Mouse (Mus musculus) cerebellum, adult 2 months (tissue): ENCODE measurements at regions not wholly inside any gene's neighbourhood (a gene's known extent, or its start where the extent isn't known, plus 50 kb on each side); places are given as distances from the start of the nearest gene placed in this dataset.

Source experiments
- CTCF ChIP-seq: fragments of 200-500 bp; IDR thresholded peaks from 2 replicates; pipeline ENCODE4 v1.5.1; 2011; ENCODE audit warnings: low read depth, mild to moderate bottlenecking, control low read depth, low read length, moderate library complexity, borderline replicate concordance; ENCODE audit not compliant: insufficient read depth
- POLR2A ChIP-seq: fragments of 200-500 bp; IDR thresholded peaks from 2 replicates; pipeline ENCODE4 v1.6.1; 2011; ENCODE audit warnings: low read length, control low read depth, borderline replicate concordance; ENCODE audit not compliant: insufficient read depth

- no peak for TF ChIP-seq CTCF
- TF ChIP-seq POLR2A = no peak
These were observed 85.1 kb downstream of the Cartpt start for GRCm38 (mm10) chr13:99815786-99816185.
